Mouse (Mus musculus): ENCODE measurements around the gene Ptger1. TPM values are rescaled to one million over a fixed set of nuclear protein-coding genes. Genes with fewer than 3 reads are reported as not detected.

The Ptger1 gene
- polyA plus RNA-seq, 2 experiments: 0.40 to 2.7 TPM

GRCm38 (mm10) chr8:83622389-83622989 lies 44.0 kb upstream of the Ptger1 start:
- H3K27ac ChIP-seq (replicated peaks; ENCODE audit: low read depth, low read length): no peak overlapping the region
- DNase-seq (ENCODE audit: low spot score): peak; percentile 83

DNA sequence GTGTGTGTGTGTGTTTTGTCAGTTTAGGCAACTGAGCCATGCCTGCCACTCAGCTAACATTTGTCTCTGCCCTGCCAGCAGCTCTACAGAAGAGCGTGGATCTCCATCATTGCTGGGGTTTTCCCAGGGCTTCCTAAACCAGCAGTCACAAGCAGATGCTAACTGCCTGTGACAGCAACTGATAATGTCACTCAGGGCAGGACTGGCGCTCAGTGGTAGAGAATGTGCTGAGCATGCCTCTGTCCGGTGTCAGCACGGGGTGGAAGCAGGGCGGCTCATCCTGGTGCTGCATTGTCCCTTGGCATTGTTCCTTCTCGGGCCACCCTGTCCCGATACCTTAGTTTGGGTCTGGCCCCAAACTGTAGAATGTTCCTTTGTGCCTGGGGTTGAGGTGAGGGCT lies 42.9 kb upstream of the Ptger1 start:
- no peak for DNase-seq (ENCODE audit: low spot score)
- Histone ChIP-seq H3K36me3 (ENCODE audit: control insufficient read depth, insufficient read depth, low read length) (no peaks in the 10 kb centered on the region), H3K4me3 (replicated peaks; ENCODE audit: low read length) (no peak overlapping the region), H3K27me3 (ENCODE audit: control insufficient read depth, insufficient read depth, low read length) (no peaks in the 10 kb centered on the region), H3K4me1 (ENCODE audit: control insufficient read depth, insufficient read depth, low read length) (no peaks in the 10 kb centered on the region), H3K9ac (ENCODE audit: low read depth, low read length, severe bottlenecking) (no peak overlapping the region), H3K9me3 (ENCODE audit: control insufficient read depth, low read length) (no peaks in the 10 kb centered on the region), H3K27ac (replicated peaks; ENCODE audit: low read depth, low read length) (no peak overlapping the region), H3K4me2 (replicated peaks; ENCODE audit: low read depth, low read length, severe bottlenecking) (no peak overlapping the region)
- WGBS: 92% methylated on average over 7 of the region's 7 CpGs
- no peak for ATAC-seq (ENCODE audit: low FRiP score, low read depth)
- TF ChIP-seq POLR2A (IDR thresholded peaks at IDR 0.05; ENCODE audit: borderline replicate concordance, extremely low read depth, insufficient read depth, insufficient read length): no peak

More at GRCm38 (mm10) chr8:83622389-83622989, 44.0 kb upstream of the Ptger1 start:
- WGBS: 12% methylated on average over 23 of the region's 23 CpGs
- Histone ChIP-seq H3K9me3 (ENCODE audit: control insufficient read depth, low read length) (no peaks in the 10 kb centered on the region), H3K4me1 (ENCODE audit: control insufficient read depth, insufficient read depth, low read length) (no peaks in the 10 kb centered on the region), H3K9ac (ENCODE audit: low read depth, low read length, severe bottlenecking) (peak overlapping the region; percentile 40), H3K4me3 (replicated peaks; ENCODE audit: low read length) (peak overlapping the region; percentile 32), H3K27me3 (ENCODE audit: control insufficient read depth, insufficient read depth, low read length) (no peaks in the 10 kb centered on the region), H3K36me3 (ENCODE audit: control insufficient read depth, insufficient read depth, low read length) (no peaks in the 10 kb centered on the region), H3K4me2 (replicated peaks; ENCODE audit: low read depth, low read length, severe bottlenecking) (peak overlapping the region; percentile 58)
- TF ChIP-seq POLR2A (IDR thresholded peaks at IDR 0.05; ENCODE audit: borderline replicate concordance, extremely low read depth, insufficient read depth, insufficient read length): 0 out of 2 replicates have a peak, but pooled peaks have one; percentile 12
- peak; percentile 87 for ATAC-seq (ENCODE audit: low FRiP score, low read depth)

DNA sequence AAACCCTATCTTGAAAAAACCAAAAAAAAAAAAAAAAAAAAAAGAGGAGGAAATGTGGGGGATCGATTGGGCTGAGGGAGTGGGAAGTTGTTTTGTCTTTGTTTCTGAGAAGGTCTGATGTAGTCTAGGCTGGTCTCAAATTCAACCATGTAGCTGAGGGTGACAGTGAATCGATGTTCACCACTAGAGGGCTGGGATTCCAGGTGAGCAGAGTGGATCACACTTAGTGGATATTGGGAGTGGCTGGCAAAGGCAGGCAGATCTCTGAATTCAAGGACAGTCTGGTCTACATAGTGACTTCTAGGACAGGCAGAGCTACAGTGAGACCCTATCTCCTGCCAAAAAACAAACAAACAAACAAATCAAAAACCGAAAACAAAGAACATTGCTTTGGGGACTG lies 41.7 kb upstream of the Ptger1 start:
- no peak overlapping the region for H3K4me3 ChIP-seq (replicated peaks; ENCODE audit: low read length)
- no peaks in the 10 kb centered on the region for H3K4me1 ChIP-seq (ENCODE audit: control insufficient read depth, insufficient read depth, low read length)
- WGBS: 43% methylated on average over 3 of the region's 3 CpGs
- ATAC-seq (ENCODE audit: low FRiP score, low read depth) (no peak), DNase-seq (ENCODE audit: low spot score) (no peak)
- no peak overlapping the region for H3K4me2 ChIP-seq (replicated peaks; ENCODE audit: low read depth, low read length, severe bottlenecking)
- H3K9ac ChIP-seq (ENCODE audit: low read depth, low read length, severe bottlenecking): no peak overlapping the region
- H3K27me3 ChIP-seq (ENCODE audit: control insufficient read depth, insufficient read depth, low read length): no peaks in the 10 kb centered on the region
- H3K9me3 ChIP-seq (ENCODE audit: control insufficient read depth, low read length): no peaks in the 10 kb centered on the region
- no peaks in the 10 kb centered on the region for H3K36me3 ChIP-seq (ENCODE audit: control insufficient read depth, insufficient read depth, low read length)
- TF ChIP-seq POLR2A (IDR thresholded peaks at IDR 0.05; ENCODE audit: borderline replicate concordance, extremely low read depth, insufficient read depth, insufficient read length): no peak
- H3K27ac ChIP-seq (replicated peaks; ENCODE audit: low read depth, low read length): no peak overlapping the region

- Histone ChIP-seq H3K9ac (ENCODE audit: low read depth, low read length, severe bottlenecking) (no peak overlapping the region), H3K4me3 (replicated peaks; ENCODE audit: low read length) (no peak overlapping the region), H3K36me3 (ENCODE audit: control insufficient read depth, insufficient read depth, low read length) (no peaks in the 10 kb centered on the region), H3K4me1 (ENCODE audit: control insufficient read depth, insufficient read depth, low read length) (no peaks in the 10 kb centered on the region), H3K27ac (replicated peaks; ENCODE audit: low read depth, low read length) (no peak overlapping the region), H3K4me2 (replicated peaks; ENCODE audit: low read depth, low read length, severe bottlenecking) (no peak overlapping the region), H3K9me3 (ENCODE audit: control insufficient read depth, low read length) (no peaks in the 10 kb centered on the region), H3K27me3 (ENCODE audit: control insufficient read depth, insufficient read depth, low read length) (no peaks in the 10 kb centered on the region)
- WGBS: 90% methylated on average over 6 of the region's 6 CpGs
- TF ChIP-seq POLR2A (IDR thresholded peaks at IDR 0.05; ENCODE audit: borderline replicate concordance, extremely low read depth, insufficient read depth, insufficient read length): no peak
- DNase-seq (ENCODE audit: low spot score) (no peak), ATAC-seq (ENCODE audit: low FRiP score, low read depth) (no peak)
These were observed 40.7 kb upstream of the Ptger1 start for GRCm38 (mm10) chr8:83625676-83626299.

DNA sequence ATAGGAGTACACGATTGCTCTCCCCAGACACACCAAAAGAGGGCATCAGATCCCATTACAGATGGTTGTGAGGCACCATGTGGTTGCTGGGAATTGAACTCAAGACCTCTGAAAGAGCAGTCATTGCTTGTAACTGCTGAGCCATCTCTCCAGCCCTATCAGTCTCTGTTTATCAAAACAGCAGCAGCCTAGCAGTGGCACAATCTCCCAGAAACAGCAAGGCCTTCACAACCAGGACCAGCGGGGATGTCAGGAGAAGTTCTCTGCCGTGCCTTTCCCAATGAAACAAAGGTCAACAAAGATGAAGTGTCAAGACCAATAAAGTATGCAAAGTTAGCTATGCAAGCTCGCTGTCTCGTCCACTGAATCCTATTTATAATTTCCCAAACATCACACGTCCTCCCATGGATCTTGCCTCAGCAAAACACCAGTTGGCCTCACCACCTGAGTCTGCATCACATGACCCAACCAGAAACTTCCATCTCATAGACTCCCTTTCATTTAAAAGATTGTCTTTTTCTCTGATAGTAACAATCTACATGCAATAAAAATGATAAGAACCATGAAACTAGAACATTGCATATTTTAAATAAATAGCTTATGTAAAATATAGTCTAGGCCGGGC lies 34.3 kb upstream of the Ptger1 start:
- 84% methylated on average over 7 of the region's 7 CpGs for WGBS
- DNase-seq (ENCODE audit: low spot score) (no peak), ATAC-seq (ENCODE audit: low FRiP score, low read depth) (no peak)
- Histone ChIP-seq H3K4me3 (replicated peaks; ENCODE audit: low read length) (no peak overlapping the region), H3K4me1 (ENCODE audit: control insufficient read depth, insufficient read depth, low read length) (no peaks in the 10 kb centered on the region), H3K9ac (ENCODE audit: low read depth, low read length, severe bottlenecking) (no peak overlapping the region), H3K36me3 (ENCODE audit: control insufficient read depth, insufficient read depth, low read length) (no peaks in the 10 kb centered on the region), H3K27ac (replicated peaks; ENCODE audit: low read depth, low read length) (no peak overlapping the region), H3K27me3 (ENCODE audit: control insufficient read depth, insufficient read depth, low read length) (no peaks in the 10 kb centered on the region), H3K9me3 (ENCODE audit: control insufficient read depth, low read length) (no peaks in the 10 kb centered on the region), H3K4me2 (replicated peaks; ENCODE audit: low read depth, low read length, severe bottlenecking) (no peak overlapping the region)
- TF ChIP-seq POLR2A (IDR thresholded peaks at IDR 0.05; ENCODE audit: borderline replicate concordance, extremely low read depth, insufficient read depth, insufficient read length): no peak
